Mouse (Mus musculus): ENCODE measurements around the gene Kbtbd6.

GRCm38 (mm10) chr14:79486617-79486992 lies 35.0 kb downstream of the Kbtbd6 start:
- TF ChIP-seq CTCF (IDR thresholded peaks at IDR 0.05; ENCODE audit: borderline replicate concordance, insufficient read depth, low read length) = no peak
- TF ChIP-seq POLR2A (IDR thresholded peaks at IDR 0.05; ENCODE audit: low read depth, low read length) = no peak

All from embryonic fibroblast, embryonic 13.5 days (primary cell).